Mouse (Mus musculus): ENCODE results near the gene Nnmt. TPM values are rescaled to one million over a fixed set of nuclear protein-coding genes. Genes with fewer than 3 reads are reported as not detected.

Gene Nnmt
- total RNA-seq, 2 experiments from 2014 or later = 23.2 to 28.0 TPM

DNA sequence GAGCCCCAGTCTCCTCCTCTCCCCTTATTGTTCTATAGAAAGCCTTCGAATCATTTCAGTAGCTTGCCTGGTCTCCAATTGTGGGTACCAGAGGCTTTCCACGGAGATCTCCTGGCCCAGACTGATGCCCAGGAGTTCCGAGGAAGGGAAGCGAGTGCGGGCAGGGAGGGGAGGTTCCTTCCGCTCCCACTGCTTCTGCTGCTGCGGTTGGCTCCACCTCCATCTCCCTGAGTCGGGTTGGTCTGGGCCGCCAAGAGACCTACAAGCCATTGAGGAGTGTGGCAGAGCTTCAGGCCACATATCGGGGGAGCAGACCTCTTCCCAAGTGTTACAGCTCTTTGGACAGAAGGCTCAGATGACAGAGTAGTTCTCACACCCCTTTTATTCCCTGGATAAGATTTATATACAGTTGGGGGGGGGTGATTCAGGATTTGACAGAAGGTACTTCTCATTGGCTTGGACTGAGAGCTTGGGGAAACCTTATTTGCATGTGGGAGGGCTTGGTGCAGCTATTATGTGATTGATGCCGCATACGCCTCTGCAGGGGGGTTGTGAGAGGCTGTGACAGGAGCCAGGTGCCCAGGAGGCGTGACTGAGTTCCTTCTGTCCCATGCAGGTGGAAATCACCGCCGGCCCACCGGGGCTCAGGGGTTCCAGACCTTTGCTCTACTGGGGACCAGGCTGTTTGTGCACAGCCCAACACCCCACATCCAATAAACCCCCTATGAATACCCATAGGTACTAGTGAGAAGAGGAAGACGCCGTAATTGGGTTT, 30.8 kb upstream of the Nnmt start:
- DNase-seq = no peak

- DNase-seq = no peak
Measured at GRCm38 (mm10) chr9:48633147-48633546, 28.2 kb upstream of the Nnmt start.

GRCm38 (mm10) chr9:48619268-48619667, 14.3 kb upstream of the Nnmt start:
- DNase-seq = no peak

- peak; percentile 55 to 83 for DNase-seq
Measured at GRCm38 (mm10) chr9:48618589-48618988, 13.6 kb upstream of the Nnmt start.

DNA sequence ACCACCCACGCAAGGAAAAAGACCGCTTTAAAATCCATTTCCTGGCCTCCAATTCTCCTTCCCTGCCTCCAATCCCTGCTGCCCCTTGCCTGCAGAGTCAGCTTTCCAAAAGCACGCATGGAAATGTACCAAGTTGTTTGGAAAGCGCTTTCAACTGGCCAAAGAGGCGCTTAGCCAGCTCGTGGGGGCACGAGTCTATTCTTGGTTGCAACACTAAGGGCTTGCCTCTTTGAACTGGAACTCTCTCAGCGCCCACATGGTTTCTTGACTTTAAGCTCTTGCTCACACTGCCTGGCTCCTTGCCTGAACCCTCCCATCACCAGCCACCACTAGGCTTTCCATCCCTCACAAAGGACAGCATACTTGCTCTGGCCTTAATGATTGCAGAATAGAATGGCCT, 13.2 kb upstream of the Nnmt start:
- peak; percentile 57 to 72 for DNase-seq

- DNase-seq = peak in 1 of 2 experiments; percentile 18
Measured at GRCm38 (mm10) chr9:48617511-48618010, 12.6 kb upstream of the Nnmt start.

- DNase-seq = peak in 1 of 2 experiments; percentile 34
Measured at GRCm38 (mm10) chr9:48613221-48613620, 8.3 kb upstream of the Nnmt start.

- DNase-seq = peak in 1 of 2 experiments; percentile 26
Measured at GRCm38 (mm10) chr9:48612542-48612941, 7.6 kb upstream of the Nnmt start.

DNA sequence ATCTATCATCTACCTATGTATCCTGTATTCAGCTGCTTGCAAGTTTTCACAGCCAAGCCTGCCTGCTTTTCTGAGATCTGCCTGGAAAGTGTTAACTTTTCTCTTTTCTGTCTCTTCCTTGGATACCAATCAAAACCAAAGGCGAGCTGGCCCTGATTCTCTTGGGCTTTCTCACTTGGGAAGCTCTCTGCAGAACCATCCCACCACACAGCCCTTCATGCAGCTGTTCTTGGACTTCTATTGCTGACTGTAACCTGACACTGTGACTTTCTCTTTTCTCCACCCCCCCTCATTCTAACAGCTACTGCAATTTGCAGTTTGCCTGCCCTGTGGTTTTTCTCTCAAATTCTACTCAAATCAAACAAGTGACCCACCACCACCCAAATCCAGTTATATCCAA, 6.1 kb upstream of the Nnmt start:
- no peak for DNase-seq

GRCm38 (mm10) chr9:48609734-48610133, 4.8 kb upstream of the Nnmt start:
- no peak for DNase-seq

DNA sequence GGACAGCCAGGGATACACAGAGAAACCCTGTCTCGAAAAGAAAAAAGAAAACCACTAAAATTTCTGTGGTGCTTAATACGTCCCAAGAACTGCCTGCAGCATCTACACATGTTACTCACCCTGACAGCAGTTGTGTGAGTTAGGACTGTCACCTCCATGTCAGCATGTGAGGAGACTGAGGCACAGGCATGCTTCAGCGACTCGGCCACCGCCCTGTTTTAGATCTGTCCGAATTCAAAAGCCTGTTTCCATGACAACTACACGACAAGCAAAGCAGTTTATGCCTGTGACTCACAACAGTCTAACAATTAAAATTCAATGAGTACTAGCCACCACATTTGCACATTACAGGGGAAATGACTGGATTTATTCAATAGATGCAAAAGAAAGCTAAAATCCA, 2.5 kb upstream of the Nnmt start:
- DNase-seq = no peak

DNA sequence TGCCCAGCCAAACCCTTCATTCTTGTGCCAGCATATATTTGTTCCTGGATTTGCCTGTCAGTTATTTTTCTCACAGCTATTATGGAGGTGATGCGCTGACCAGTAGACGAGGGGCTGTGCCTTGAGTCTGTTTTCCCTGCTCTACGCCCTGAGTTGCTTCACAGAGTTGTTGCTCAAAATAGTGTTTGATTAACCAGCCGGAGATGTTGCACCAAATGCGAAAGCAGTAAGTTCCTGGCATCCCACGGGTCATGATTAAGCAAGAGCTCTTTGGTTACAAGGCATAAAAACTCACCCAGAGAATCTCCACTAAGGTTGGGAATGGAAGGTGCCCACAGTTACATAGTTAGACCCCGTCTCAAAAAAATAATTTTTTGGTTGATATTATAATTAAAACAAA, 1.2 kb upstream of the Nnmt start:
- peak in 1 of 2 experiments; percentile 28 for DNase-seq

- DNase-seq = no peak
Measured at GRCm38 (mm10) chr9:48605697-48606096, 744 bp upstream of the Nnmt start.

DNA sequence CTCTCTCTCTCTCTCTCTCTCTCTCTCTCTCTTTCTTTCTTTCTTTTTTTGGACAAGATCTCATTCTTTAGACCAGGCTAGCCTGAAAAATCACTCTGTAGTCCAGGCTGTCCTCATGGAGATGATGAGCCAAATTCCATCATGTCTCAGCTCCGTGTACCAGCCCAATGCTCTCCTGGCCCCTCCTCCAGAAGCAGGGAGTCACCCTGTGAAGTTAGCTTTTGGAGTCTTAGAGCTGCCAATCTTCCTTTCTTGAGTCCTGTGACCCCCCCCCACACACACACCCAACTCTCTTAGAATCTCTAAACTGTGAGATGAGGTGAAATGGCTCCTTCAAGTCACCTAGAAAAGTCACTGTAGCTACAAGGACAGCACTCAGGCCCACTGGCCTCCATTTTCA, 727 bp downstream of the Nnmt start:
- DNase-seq = no peak

DNA sequence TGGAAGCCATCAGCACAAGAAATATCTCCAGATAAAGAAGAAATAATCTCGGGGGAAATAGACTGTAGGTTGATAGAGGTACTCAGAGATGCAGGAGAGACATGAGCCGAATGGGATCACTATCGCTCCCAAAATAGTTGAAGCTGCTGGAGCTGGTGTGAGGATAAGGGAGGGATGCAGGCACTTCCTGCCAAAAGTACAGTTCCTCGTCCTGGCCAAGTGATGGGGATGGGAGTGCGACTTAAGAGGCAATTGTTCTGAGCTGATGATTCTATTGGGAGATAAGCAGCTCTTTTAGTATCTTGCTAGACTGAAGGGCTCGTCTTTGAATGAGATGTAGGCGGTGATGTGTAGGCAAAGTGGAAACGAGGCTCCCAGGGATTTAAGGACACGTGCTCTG, 4.1 kb downstream of the Nnmt start:
- no peak for DNase-seq

DNA sequence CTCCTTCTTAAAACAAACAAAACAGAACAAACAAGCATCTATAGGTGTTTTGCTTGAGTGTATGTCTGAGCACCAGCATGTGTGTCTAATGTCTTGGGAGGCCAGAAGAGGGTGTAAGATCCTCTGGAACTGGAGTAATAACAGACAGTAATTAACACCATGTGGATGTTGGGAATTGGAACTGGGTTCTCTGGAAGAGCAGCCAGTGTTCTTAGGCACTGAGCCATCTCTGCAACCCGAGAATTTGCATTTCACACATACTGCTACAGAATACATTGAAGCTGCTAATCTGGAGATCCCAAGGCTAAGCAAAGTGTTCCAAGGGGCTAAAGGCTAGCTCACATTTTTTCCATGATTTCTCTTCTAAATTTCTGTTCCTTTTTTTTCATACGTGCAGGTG, 4.9 kb downstream of the Nnmt start:
- no peak for DNase-seq

GRCm38 (mm10) chr9:48597494-48597893, 7.5 kb downstream of the Nnmt start:
- DNase-seq = no peak

DNA sequence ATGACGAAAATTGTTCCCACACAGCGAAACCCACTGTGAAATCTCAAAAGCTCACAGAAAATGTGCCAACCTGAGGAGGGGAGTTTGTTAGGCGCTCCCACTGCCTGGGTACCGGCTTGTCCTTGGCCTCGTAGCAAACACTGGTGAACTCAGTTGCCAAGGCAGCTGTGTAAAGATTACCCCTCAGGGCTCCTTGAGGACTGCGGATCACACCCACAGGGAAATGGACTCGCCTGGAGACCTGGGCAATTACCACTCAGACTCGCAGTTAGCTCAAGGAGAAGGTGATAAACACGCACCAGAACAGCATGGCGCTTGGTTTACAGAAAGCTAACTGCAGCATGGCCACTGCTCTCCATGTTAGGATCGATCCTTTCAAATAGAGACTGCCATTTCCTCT, 8.0 kb downstream of the Nnmt start:
- DNase-seq = no peak

- DNase-seq = no peak
Measured at GRCm38 (mm10) chr9:48593915-48594314, 11.0 kb downstream of the Nnmt start.

GRCm38 (mm10) chr9:48590606-48591005, 14.3 kb downstream of the Nnmt start:
- no peak for DNase-seq

DNA sequence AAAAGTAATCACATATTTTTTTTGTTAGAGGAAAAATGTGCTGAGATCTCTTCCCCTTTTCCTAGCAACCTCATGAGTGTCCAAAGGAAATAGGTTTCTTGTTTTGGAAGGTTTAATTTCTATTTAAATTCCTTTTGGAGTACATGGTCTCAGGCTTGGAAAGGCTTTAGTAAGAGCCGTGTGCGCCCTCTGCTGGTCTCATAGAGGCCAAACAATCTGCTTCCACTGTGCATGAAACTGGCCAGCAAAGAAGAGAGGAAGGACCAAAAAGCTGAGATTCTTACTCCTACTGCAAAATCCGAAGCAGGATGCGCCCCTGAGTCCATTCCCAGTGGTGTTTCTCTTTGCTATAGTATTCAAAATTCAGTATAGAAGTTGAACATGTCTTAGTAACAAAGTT, 18.6 kb downstream of the Nnmt start:
- peak; percentile 57 to 67 for DNase-seq

DNA sequence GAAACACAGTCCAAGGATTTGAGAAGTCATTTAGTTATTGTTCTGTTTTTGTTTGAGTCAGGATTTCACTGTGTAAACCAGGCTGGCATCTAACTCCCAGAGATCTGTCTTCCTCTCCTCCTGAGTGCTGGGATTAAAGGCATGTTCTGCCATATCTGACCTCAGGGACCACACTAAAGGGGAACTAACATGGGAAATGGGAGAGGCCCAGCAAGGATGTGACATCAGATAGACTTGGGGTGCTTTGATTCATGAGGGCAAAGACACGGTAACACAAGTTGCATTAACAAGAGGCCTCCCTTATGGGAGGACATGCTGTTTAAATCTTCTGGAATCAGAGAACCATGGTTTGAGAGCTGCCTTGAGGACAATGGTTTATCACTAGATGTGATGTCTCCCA, 24.1 kb downstream of the Nnmt start:
- DNase-seq = no peak

DNA sequence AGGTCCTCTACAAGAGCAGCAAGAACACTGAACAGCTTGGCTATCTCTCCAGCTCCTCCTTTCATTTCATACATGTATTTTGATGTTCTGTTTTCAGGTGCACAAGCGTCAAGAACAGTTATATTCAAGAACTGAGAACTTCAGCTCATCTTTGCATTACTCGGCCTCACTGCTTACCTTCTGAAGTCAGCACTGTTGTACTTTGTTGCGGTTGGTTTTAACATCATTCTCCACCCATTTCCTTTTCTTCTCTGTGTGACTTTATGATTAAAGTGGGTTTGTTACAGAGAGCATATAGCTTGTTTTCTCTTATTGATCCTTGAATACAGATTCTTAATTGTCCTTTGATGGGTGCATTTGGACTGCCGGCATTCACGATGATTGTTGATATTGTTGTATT, 42.6 kb downstream of the Nnmt start:
- DNase-seq = no peak

DNA sequence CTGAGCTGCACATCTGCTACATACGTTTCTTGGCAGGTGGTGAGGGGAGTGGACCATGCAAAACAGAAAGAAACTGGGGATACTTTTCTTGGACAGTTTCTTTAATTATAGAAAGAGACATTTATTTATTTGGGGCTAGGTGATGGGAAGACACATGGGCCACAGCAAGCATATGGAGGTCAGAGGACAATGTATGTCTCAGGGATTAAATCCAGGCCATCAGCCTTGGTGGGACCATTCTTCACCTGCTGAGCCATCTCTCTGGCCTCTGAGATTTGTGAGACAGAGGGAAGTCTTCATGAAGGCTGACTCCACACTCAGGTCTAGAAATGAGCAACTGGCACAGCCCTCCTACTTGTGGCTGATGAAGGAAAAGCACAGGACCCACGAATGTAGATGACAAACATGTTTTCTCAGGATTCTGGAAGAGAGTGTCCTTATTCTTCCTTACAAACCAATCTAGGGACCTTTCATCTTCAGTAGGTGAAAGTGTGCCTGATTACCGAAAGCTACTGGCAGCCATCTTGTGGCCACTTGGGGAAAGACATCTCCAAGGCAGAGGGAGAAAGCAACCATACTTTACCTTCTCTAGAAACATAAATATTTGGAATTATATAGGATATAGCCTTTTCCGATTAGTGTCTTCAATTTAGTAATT, 45.3 kb downstream of the Nnmt start:
- peak; percentile 49 to 64 for DNase-seq

All from adrenal gland, postnatal 36 days (tissue).